Mouse (Mus musculus) MEL (cell line): ENCODE measurements at regions not wholly inside any gene's neighbourhood (a gene's known extent, or its start where the extent isn't known, plus 50 kb on each side); places are given as distances from the start of the nearest gene placed in this dataset.

ENCODE experiments used
- DNase-seq: peaks from one replicate; pipeline ENCODE4 v3.0.0; 2011; ENCODE audit warnings: low read depth, low spot score
- H3K27ac ChIP-seq: 2 replicates; pipeline ENCODE4 v1.5.1; 2012; ENCODE audit warnings: low read depth, mild to moderate bottlenecking, control low read depth, low read length, moderate library complexity; ENCODE audit not compliant: control insufficient read depth
- H3K27me3 ChIP-seq, 2 experiments: fragments of 150-350 bp in 1 of 2; sonication (generic) in 1 of 2; 2 replicates each; pipeline ENCODE4 v1.6.1; 2012; ENCODE audit warnings: low read length in 2 of 2, mild to moderate bottlenecking in 2 of 2, improper control_type of control experiment in 1 of 2, moderate library complexity in 1 of 2; ENCODE audit not compliant: insufficient read depth in 2 of 2, control insufficient read depth in 1 of 2
- H3K36me3 ChIP-seq, 2 experiments: 2 replicates each; pipeline ENCODE4 v1.6.1; 2012 to 2014; ENCODE audit warnings: low read length in 2 of 2, improper control_type of control experiment in 1 of 2, inconsistent platforms in 1 of 2, mild to moderate bottlenecking in 1 of 2; ENCODE audit not compliant: insufficient read depth in 2 of 2, control insufficient read depth in 1 of 2
- H3K4me1 ChIP-seq, 2 experiments: fragments of 150-350 bp in 1 of 2; sonication (generic) in 1 of 2; 2 replicates each; pipeline ENCODE4 v1.6.1; 2012; ENCODE audit warnings: low read length in 2 of 2, improper control_type of control experiment in 1 of 2, mild to moderate bottlenecking in 1 of 2; ENCODE audit not compliant: insufficient read depth in 2 of 2, control insufficient read depth in 1 of 2
- H3K4me3 ChIP-seq, 2 experiments: fragments of 150-350 bp in 1 of 2; sonication (generic) in 1 of 2; 2 replicates each; pipeline ENCODE4 v1.5.1; 2012; ENCODE audit warnings: low read depth in 2 of 2, low read length in 2 of 2, mild to moderate bottlenecking in 2 of 2, moderate library complexity in 2 of 2, control low read depth in 1 of 2, improper control_type of control experiment in 1 of 2; ENCODE audit not compliant: control insufficient read depth in 1 of 2, insufficient read depth in 1 of 2
- H3K79me2 ChIP-seq: 2 replicates; pipeline ENCODE4 v1.6.1; 2012; ENCODE audit warnings: mild to moderate bottlenecking, low read length, moderate library complexity; ENCODE audit not compliant: control insufficient read depth, poor library complexity, insufficient read depth
- H3K9ac ChIP-seq: 2 replicates; pipeline ENCODE4 v1.6.1; 2012; ENCODE audit warnings: low read depth, mild to moderate bottlenecking, control low read depth, low read length, moderate library complexity; ENCODE audit not compliant: control insufficient read depth, poor library complexity, severe bottlenecking
- H3K9me3 ChIP-seq: fragments of 150-350 bp; sonication (generic); replicated peaks from 2 replicates; pipeline ENCODE4 v1.6.1; 2012; ENCODE audit warnings: mild to moderate bottlenecking, low read length, improper control_type of control experiment, moderate library complexity; ENCODE audit not compliant: insufficient read depth
- E2F4 ChIP-seq: IDR thresholded peaks from 2 replicates; pipeline ENCODE4 v1.6.1; 2011; ENCODE audit warnings: low read depth, low read length, improper control_type of control experiment, borderline replicate concordance
- ELF1 ChIP-seq: IDR thresholded peaks from 2 replicates; pipeline ENCODE4 v1.6.1; 2014; ENCODE audit warnings: low read depth, mild to moderate bottlenecking, inconsistent platforms, low read length, improper control_type of control experiment, moderate library complexity
- GATA1 ChIP-seq: IDR thresholded peaks from 2 replicates; pipeline ENCODE4 v1.6.1; 2011; ENCODE audit warnings: low read depth, low read length, improper control_type of control experiment
- JUND ChIP-seq: IDR thresholded peaks from 2 replicates; pipeline ENCODE4 v1.6.1; 2011; ENCODE audit warnings: low read depth, mild to moderate bottlenecking, improper control_type of control experiment, low read length
- MAX ChIP-seq: IDR thresholded peaks from 2 replicates; pipeline ENCODE4 v1.6.1; 2011; ENCODE audit warnings: low read length, improper control_type of control experiment
- MAZ ChIP-seq: IDR thresholded peaks from 2 replicates; pipeline ENCODE4 v1.6.1; 2012; ENCODE audit warnings: low read depth, mild to moderate bottlenecking, inconsistent platforms, low read length, improper control_type of control experiment
- MEF2A ChIP-seq: IDR thresholded peaks from 2 replicates; pipeline ENCODE4 v1.6.1; 2014; ENCODE audit warnings: low read depth, mild to moderate bottlenecking, inconsistent platforms, low read length, improper control_type of control experiment; ENCODE audit not compliant: poor library complexity, insufficient replicate concordance, severe bottlenecking; ENCODE audit errors: extremely low read depth
- MXI1 ChIP-seq: IDR thresholded peaks from 2 replicates; pipeline ENCODE4 v1.6.1; 2011; ENCODE audit warnings: mild to moderate bottlenecking, low read depth, low read length, improper control_type of control experiment
- MYC ChIP-seq: IDR thresholded peaks from 2 replicates; pipeline ENCODE4 v1.6.1; 2011; ENCODE audit warnings: low read depth, mild to moderate bottlenecking, low read length, improper control_type of control experiment, moderate library complexity
- POLR2A ChIP-seq, 2 experiments: IDR thresholded peaks; 2 replicates each; pipeline ENCODE4 v1.6.1; 2011 to 2012; ENCODE audit warnings: low read length in 2 of 2, mild to moderate bottlenecking in 2 of 2, control low read depth in 1 of 2, improper control_type of control experiment in 1 of 2, low read depth in 1 of 2, moderate library complexity in 1 of 2; ENCODE audit not compliant: control insufficient read depth in 1 of 2, insufficient read depth in 1 of 2, poor library complexity in 1 of 2
- POLR2AphosphoS2 ChIP-seq: IDR thresholded peaks from 2 replicates; pipeline ENCODE4 v1.6.1; 2011; ENCODE audit warnings: low read length, improper control_type of control experiment
- RAD21 ChIP-seq: IDR thresholded peaks from 2 replicates; pipeline ENCODE4 v1.6.1; 2011; ENCODE audit warnings: mild to moderate bottlenecking, low read depth, low read length, improper control_type of control experiment
- RCOR1 ChIP-seq: IDR thresholded peaks from 2 replicates; pipeline ENCODE4 v1.6.1; 2012; ENCODE audit warnings: low read depth, mild to moderate bottlenecking, inconsistent platforms, low read length, improper control_type of control experiment
- SIN3A ChIP-seq: IDR thresholded peaks from 2 replicates; pipeline ENCODE4 v1.6.1; 2012; ENCODE audit warnings: low read length, improper control_type of control experiment, inconsistent platforms
- TAL1 ChIP-seq: IDR thresholded peaks from 2 replicates; pipeline ENCODE4 v1.6.1; 2012; ENCODE audit warnings: mild to moderate bottlenecking, inconsistent platforms, low read length, moderate library complexity, mixed read lengths
- TCF12 ChIP-seq: IDR thresholded peaks from 2 replicates; pipeline ENCODE4 v1.6.1; 2014; ENCODE audit warnings: low read depth, mild to moderate bottlenecking, inconsistent platforms, low read length, improper control_type of control experiment, moderate library complexity
- UBTF ChIP-seq: IDR thresholded peaks from 2 replicates; pipeline ENCODE4 v1.6.1; 2012; ENCODE audit warnings: low read depth, mild to moderate bottlenecking, inconsistent platforms, low read length, improper control_type of control experiment, moderate library complexity, borderline replicate concordance; ENCODE audit not compliant: insufficient read depth
- USF1 ChIP-seq: IDR thresholded peaks from 2 replicates; pipeline ENCODE4 v1.6.1; 2014; ENCODE audit warnings: low read depth, mild to moderate bottlenecking, inconsistent platforms, low read length, improper control_type of control experiment, moderate library complexity
- USF2 ChIP-seq, 2 experiments: IDR thresholded peaks; 2 replicates each; pipeline ENCODE4 v1.6.1; 2011 to 2012; ENCODE audit warnings: improper control_type of control experiment in 2 of 2, low read length in 2 of 2, borderline replicate concordance in 1 of 2, inconsistent platforms in 1 of 2, low read depth in 1 of 2, mild to moderate bottlenecking in 1 of 2; ENCODE audit not compliant: insufficient read depth in 1 of 2
- ZKSCAN1 ChIP-seq: IDR thresholded peaks from 2 replicates; pipeline ENCODE4 v1.6.1; 2012; ENCODE audit warnings: low read depth, mild to moderate bottlenecking, inconsistent platforms, low read length, improper control_type of control experiment, moderate library complexity

- Histone ChIP-seq H3K4me1 (no peaks in the 10 kb centered on the region), H3K36me3 (no peaks in the 10 kb centered on the region), H3K9ac (no peak overlapping the region), H3K4me3 (no peak overlapping the region), H3K9me3 (no peaks in the 10 kb centered on the region), H3K79me2 (no peaks in the 10 kb centered on the region), H3K27ac (no peak overlapping the region), H3K27me3 (no peaks in the 10 kb centered on the region)
- no peak for DNase-seq
- TF ChIP-seq MEF2A, result no peak
- TF ChIP-seq POLR2AphosphoS2, result no peak
- TF ChIP-seq USF2 (IDR thresholded peaks at IDR 0.05; ENCODE audit: borderline replicate concordance in 1 of 2, insufficient read depth in 1 of 2, low read depth in 1 of 2, low read length in 2 of 2), result no peak
- no peak for TF ChIP-seq JUND
- TF ChIP-seq MAX, result no peak
- no peak for TF ChIP-seq UBTF
- TF ChIP-seq USF1, result no peak
Observed at GRCm38 (mm10) chr3:18941301-18942177, 686.9 kb downstream of the 1700064H15Rik start.

- DNase-seq, result no peak
- no peak for TF ChIP-seq MYC
- no peak for TF ChIP-seq GATA1
- no peak for TF ChIP-seq MEF2A
- TF ChIP-seq ZKSCAN1, result no peak
- TF ChIP-seq E2F4, result no peak
Observed at GRCm38 (mm10) chr3:18960341-18960740, 668.1 kb downstream of the 1700064H15Rik start.

DNA sequence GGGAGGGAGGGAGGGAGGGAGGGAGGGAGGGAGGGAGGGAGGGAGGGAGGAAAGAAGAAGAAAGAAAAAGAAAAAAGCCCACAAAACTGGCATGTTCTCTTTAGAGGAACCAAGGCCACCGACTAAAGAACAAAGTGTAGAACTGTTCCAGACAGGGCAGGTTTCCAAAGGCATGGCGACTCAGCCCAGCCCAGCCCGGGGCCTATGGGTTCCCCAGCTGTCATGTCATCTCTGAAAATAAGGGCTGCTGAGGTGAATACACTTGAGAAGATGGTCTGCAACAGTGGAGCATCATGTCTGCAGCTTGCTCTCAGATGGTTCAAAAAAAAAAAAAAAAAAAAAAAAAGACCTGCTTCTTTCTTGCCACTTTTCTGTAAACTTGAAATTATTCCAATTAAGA is 639.8 kb downstream of the 1700064H15Rik start:
- no peaks in the 10 kb centered on the region for H3K36me3 ChIP-seq
- no peak overlapping the region for H3K4me3 ChIP-seq
- DNase-seq, result no peak
- H3K27ac ChIP-seq, result no peak overlapping the region
- no peaks in the 10 kb centered on the region for H3K27me3 ChIP-seq
- H3K9ac ChIP-seq, result no peak overlapping the region
- no peaks in the 10 kb centered on the region for H3K9me3 ChIP-seq
- no peaks in the 10 kb centered on the region for H3K4me1 ChIP-seq
- no peak for TF ChIP-seq MAZ
- TF ChIP-seq POLR2A (IDR thresholded peaks at IDR 0.05; ENCODE audit: control insufficient read depth in 1 of 2, insufficient read depth in 1 of 2, low read depth in 1 of 2, low read length in 2 of 2, poor library complexity in 1 of 2), result no peak
- no peak for TF ChIP-seq USF1
- no peak for TF ChIP-seq ELF1
- no peak for TF ChIP-seq MXI1
- TF ChIP-seq JUND, result no peak
- TF ChIP-seq RAD21, result no peak
- TF ChIP-seq TCF12, result no peak
- TF ChIP-seq POLR2AphosphoS2, result no peak
- no peak for TF ChIP-seq TAL1
- no peak for TF ChIP-seq UBTF
- no peak for TF ChIP-seq SIN3A
- TF ChIP-seq MEF2A, result no peak
- no peak for TF ChIP-seq RCOR1
- H3K79me2 ChIP-seq, result no peaks in the 10 kb centered on the region

More at GRCm38 (mm10) chr3:18960341-18960740, 668.1 kb downstream of the 1700064H15Rik start:
- H3K36me3 ChIP-seq, result no peaks in the 10 kb centered on the region
- H3K4me1 ChIP-seq, result no peaks in the 10 kb centered on the region
- no peaks in the 10 kb centered on the region for H3K9me3 ChIP-seq
- H3K9ac ChIP-seq, result no peak overlapping the region
- no peaks in the 10 kb centered on the region for H3K79me2 ChIP-seq
- no peaks in the 10 kb centered on the region for H3K27me3 ChIP-seq
- no peak overlapping the region for H3K27ac ChIP-seq
- H3K4me3 ChIP-seq, result no peak overlapping the region
